Comparison of ENCODE assay signal across 8 mouse cellular contexts in the genomic region with DNA sequence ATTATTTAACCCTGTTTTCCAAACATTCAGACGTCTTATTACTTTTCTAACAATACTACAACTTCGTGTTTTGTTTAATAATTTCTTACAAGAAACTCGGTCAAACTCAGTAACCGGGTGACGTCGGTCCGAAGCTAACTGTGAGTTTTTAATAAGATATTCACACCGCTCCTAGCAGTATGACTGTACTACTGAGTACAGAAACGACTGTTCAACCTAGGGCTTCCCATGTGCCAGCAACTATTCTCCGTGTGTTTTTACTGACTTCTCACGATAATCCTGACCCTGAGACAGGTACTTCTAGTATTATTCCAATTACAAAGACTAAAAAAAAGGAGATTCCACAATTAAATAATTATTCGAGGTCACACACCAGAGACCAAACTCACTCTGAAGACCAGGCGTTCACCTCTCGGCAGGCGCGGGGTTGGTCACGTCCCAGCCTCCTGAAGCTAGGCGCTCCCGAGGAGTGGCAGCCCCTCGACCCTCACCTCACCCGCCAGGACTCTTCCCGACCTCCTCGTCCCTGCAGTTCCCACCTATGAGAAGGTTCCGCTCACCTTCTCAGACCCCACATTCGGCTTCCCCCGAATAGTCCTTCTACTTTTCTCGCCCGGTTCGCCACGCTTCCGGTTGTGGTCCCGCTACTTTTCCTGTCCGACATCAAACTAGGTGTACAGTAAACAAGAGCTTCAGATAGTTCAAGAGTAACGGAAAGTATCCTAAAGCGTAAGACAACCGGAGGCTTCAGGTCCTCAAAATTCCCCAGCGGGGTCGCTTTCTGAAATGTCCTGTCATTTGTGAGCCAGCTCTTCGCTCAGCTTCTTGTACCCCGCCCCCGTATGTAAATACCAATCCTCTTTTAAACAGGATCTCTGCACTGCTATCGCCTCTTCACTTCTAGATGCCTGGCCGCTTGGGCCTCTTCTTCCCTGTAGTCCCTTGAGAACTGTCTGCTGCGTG. TPM values are rescaled to one million over a fixed set of nuclear protein-coding genes. Genes with fewer than 3 reads are reported as not detected.
DNase-seq lines count a peak whose midpoint lies in the region; ATAC-seq and TF ChIP-seq lines count a peak whose summit lies in the region.

A gene (minus strand): TSS at position 608 of the 963 bp plus-strand sequence.

- intact Hi-C loops in heart, postnatal 10 days (cut with DNase I), result loop anchor here (5.0 kb wide), 1 partner anchor 115 kb away; a partner anchor contains a TSS

- H3K9ac ChIP-seq in forebrain, embryonic 12.5 days, result peak within 1 kb of the TSS; percentile 63
- peak within 1 kb of the TSS; percentile 91 for H3K9ac ChIP-seq in liver, postnatal 0 days (replicated peaks)
- peak within 1 kb of the TSS; percentile 70 for H3K9ac ChIP-seq in neural tube, embryonic 14.5 days (replicated peaks; ENCODE audit: low read depth, low read length)

- whole genome bisulfite sequencing in forebrain, embryonic 12.5 days, result 2% methylated on average over 44 of the region's 44 CpGs
- under 1% methylated on average over 44 of the region's 44 CpGs for WGBS in large intestine, adult 2 months
- WGBS in liver, postnatal 0 days (ENCODE audit: insufficient replicate concordance), result 1% methylated on average over 44 of the region's 44 CpGs
- 2% methylated on average over 44 of the region's 44 CpGs for WGBS in neural tube, embryonic 14.5 days

- peaks cover 32% of the 10 kb centered on the region for H3K36me3 ChIP-seq in E14TG2a.4 (ENCODE audit: insufficient read depth, low read length)
- peaks cover 8% of the 10 kb centered on the region for H3K36me3 ChIP-seq in forebrain, embryonic 12.5 days (replicated peaks)
- peaks cover 12% of the 10 kb centered on the region for H3K36me3 ChIP-seq in liver, postnatal 0 days (replicated peaks; ENCODE audit: insufficient read depth, low read length)
- H3K36me3 ChIP-seq in neural tube, embryonic 14.5 days (ENCODE audit: control insufficient read depth, insufficient read depth, low read length), result 0 out of 2 replicates have a peak, but pooled peaks cover 3% of the 10 kb centered on the region

- DNase-seq in c-Kit-positive CD71-positive TER-119-positive erythroid progenitor cells, embryonic 14.5 days (ENCODE audit: low spot score), result peak; percentile 84
- DNase-seq in heart, postnatal 10 days, result peak; percentile 87 to 93
- DNase-seq in large intestine, adult 2 months (ENCODE audit: low read depth, low spot score), result peak; percentile 57
- peak; percentile 84 for DNase-seq in liver, postnatal 0 days
- DNase-seq in testis, postnatal 10 days (ENCODE audit: low spot score), result peak; percentile 78

- peak within 1 kb of the TSS; percentile 91 for H3K4me3 ChIP-seq in E14TG2a.4 (replicated peaks; ENCODE audit: low read length)
- H3K4me3 ChIP-seq in forebrain, embryonic 12.5 days (replicated peaks), result peak within 1 kb of the TSS; percentile 61
- H3K4me3 ChIP-seq in liver, postnatal 0 days (ENCODE audit: low read depth, low read length), result peak within 1 kb of the TSS; percentile 90
- H3K4me3 ChIP-seq in neural tube, embryonic 14.5 days (ENCODE audit: low read depth, low read length), result peak within 1 kb of the TSS; percentile 67

- no peak within 1 kb of the TSS for H3K27ac ChIP-seq in forebrain, embryonic 12.5 days
- peak within 1 kb of the TSS; percentile 56 for H3K27ac ChIP-seq in liver, postnatal 0 days (ENCODE audit: low read depth)
- no peak within 1 kb of the TSS for H3K27ac ChIP-seq in neural tube, embryonic 14.5 days (ENCODE audit: low read depth, low read length)

- TF ChIP-seq CTCF in E14TG2a.4 (conservative IDR thresholded peaks at IDR 0.05; ENCODE audit: low read length), result no peak
- TF ChIP-seq CTCF in liver, postnatal 0 days (IDR thresholded peaks at IDR 0.05; ENCODE audit: low read depth), result no peak

- H3K9me3 ChIP-seq in E14TG2a.4 (ENCODE audit: low read length), result no peaks in the 10 kb centered on the region
- H3K9me3 ChIP-seq in forebrain, embryonic 12.5 days, result no peaks in the 10 kb centered on the region
- no peaks in the 10 kb centered on the region for H3K9me3 ChIP-seq in liver, postnatal 0 days (ENCODE audit: low read length)
- H3K9me3 ChIP-seq in neural tube, embryonic 14.5 days (ENCODE audit: control insufficient read depth, low read length), result no peaks in the 10 kb centered on the region

- ATAC-seq in forebrain, embryonic 12.5 days (ENCODE audit: low FRiP score), result peak; percentile 81
- peak; percentile 92 for ATAC-seq in liver, postnatal 0 days
- peak; percentile 85 for ATAC-seq in neural tube, embryonic 14.5 days (ENCODE audit: low read depth)

- no peaks in the 10 kb centered on the region for H3K27me3 ChIP-seq in E14TG2a.4 (ENCODE audit: insufficient read depth, low read length)
- peaks cover 14% of the 10 kb centered on the region; the same call in 1 of the 2 replicates for H3K27me3 ChIP-seq in forebrain, embryonic 12.5 days
- no peaks in the 10 kb centered on the region for H3K27me3 ChIP-seq in liver, postnatal 0 days (ENCODE audit: insufficient read depth, low read length)
- H3K27me3 ChIP-seq in neural tube, embryonic 14.5 days (ENCODE audit: control insufficient read depth, insufficient read depth, low read length), result no peaks in the 10 kb centered on the region

- peaks cover 21% of the 10 kb centered on the region for H3K4me1 ChIP-seq in E14TG2a.4 (replicated peaks; ENCODE audit: low read depth, low read length)
- H3K4me1 ChIP-seq in forebrain, embryonic 12.5 days, result peaks cover 8% of the 10 kb centered on the region
- peaks cover 7% of the 10 kb centered on the region for H3K4me1 ChIP-seq in liver, postnatal 0 days (ENCODE audit: insufficient read depth)
- H3K4me1 ChIP-seq in neural tube, embryonic 14.5 days (ENCODE audit: control insufficient read depth, insufficient read depth, low read length), result peaks cover 4% of the 10 kb centered on the region; the same call in 1 of the 2 replicates

- peak within 1 kb of the TSS; percentile 62 for H3K4me2 ChIP-seq in forebrain, embryonic 12.5 days
- H3K4me2 ChIP-seq in liver, postnatal 0 days (ENCODE audit: low read depth, low read length), result peak within 1 kb of the TSS; percentile 85
- H3K4me2 ChIP-seq in neural tube, embryonic 14.5 days (ENCODE audit: low read depth, low read length), result peak within 1 kb of the TSS; percentile 88

- no peak for TF ChIP-seq EP300 in liver, postnatal 0 days (IDR thresholded peaks at IDR 0.05; ENCODE audit: low read depth)

RNA-seq across cellular contexts. Expression of the gene that starts here (rescaled TPM):
- polyA plus RNA-seq in forebrain, embryonic 12.5 days (2016; fragmentation: Nextera tagmentation; extraction: Ambion mirVana), result 37.4 and 37.6 TPM in 2 replicates
- 10 to 100 TPM; 56.6 to 57.6 TPM for total RNA-seq in heart, postnatal 10 days (2021)
- 4.8 and 5.2 TPM in 2 replicates for polyA plus RNA-seq in large intestine, adult 2 months (2012; rRNA removed)
- 26.7 and 27.2 TPM in 2 replicates for polyA plus RNA-seq in liver, postnatal 0 days (2015; fragmentation: Nextera tagmentation; extraction: Ambion mirVana)
- 39.9 and 40.8 TPM in 2 replicates for polyA plus RNA-seq in neural tube, embryonic 14.5 days (2014; fragmentation: Nextera tagmentation; extraction: Ambion mirVana)
